Mouse (Mus musculus) lung, adult 2 months (tissue): ENCODE measurements around the gene Angptl2.

Experiments
- CTCF ChIP-seq: fragments of 200-500 bp; IDR thresholded peaks from 2 replicates; pipeline ENCODE4 v1.5.1; 2011; ENCODE audit warnings: mild to moderate bottlenecking, low read length, control low read depth; ENCODE audit not compliant: insufficient read depth
- POLR2A ChIP-seq: fragments of 200-500 bp; IDR thresholded peaks from 2 replicates; pipeline ENCODE4 v1.6.1; 2011; ENCODE audit warnings: low read depth, mild to moderate bottlenecking, control low read depth, low read length, borderline replicate concordance; ENCODE audit errors: extremely low read depth

DNA sequence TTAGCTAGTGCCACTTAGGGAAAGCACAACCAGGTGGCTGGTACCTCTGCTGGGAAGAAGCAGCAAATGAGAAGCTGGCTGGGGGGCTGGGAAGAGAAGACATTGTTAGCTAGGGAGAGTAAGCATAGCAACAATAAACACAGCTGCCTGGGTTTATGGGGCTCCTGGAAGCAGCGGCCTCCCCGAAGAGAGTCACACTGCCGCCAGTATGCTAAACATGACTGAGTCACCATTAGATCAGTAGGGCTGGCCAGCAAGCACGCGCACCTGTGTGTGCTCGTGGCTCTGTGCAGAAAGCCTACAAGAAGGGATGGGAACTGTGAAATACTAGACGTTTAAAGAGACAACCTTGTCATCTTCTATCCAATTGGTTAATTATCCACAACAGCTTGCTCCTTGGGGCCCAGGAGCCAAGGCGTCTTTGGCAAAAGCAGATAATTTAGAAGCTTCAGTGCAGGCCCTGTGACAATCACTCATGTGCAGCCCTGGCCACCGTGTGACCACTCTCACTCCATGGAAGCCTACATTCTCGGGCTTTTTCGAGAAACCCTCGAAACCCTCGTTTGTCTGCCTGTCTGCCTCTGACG lies 9.8 kb upstream of the Angptl2 start:
- TF ChIP-seq CTCF, result no peak
- TF ChIP-seq POLR2A, result no peak
